Mouse (Mus musculus) bone marrow macrophage, adult 2 months (primary cell): ENCODE data around the gene Acsl4.

Experiments used
- CTCF ChIP-seq: IDR thresholded peaks from 2 replicates; pipeline ENCODE4 v1.5.1; 2012; ENCODE audit warnings: low read depth, mild to moderate bottlenecking, low read length, moderate library complexity
- POLR2A ChIP-seq: IDR thresholded peaks from 2 replicates; pipeline ENCODE4 v1.6.1; 2012; ENCODE audit warnings: mild to moderate bottlenecking, low read depth, low read length, borderline replicate concordance

DNA sequence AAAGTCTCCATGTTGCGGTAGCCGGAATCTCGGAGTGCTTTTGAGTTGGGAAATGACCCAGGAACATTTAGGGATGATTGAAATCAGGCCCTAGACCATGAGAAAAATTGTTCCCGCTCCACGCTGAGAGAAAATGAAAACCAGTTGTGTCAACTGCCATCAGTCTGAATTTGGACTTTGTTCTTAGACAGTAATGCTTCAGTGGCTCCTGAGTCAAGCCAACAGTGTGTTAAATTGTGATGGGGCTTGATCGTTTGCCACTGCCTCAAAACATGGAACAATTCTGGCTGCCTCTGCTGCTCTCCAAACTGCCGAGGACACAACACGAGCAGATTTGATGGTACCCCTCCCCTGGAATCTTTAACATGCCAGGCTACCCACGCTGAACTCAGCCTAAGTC, 74.2 kb downstream of the Acsl4 start:
- TF ChIP-seq CTCF (no peak), POLR2A (no peak)
